Mouse (Mus musculus): ENCODE measurements around the gene Plekhg2. TPM values are rescaled to one million over a fixed set of nuclear protein-coding genes. Genes with fewer than 3 reads are reported as not detected.

Plekhg2 gene
- polyA plus RNA-seq, 1 experiment from 2014 or later: 114 TPM

- WGBS: 94% methylated on average over 10 of the region's 10 CpGs
- ATAC-seq (ENCODE audit: insufficient number of reproducible peaks, insufficient read depth, low FRiP score, low TSS enrichment): no peak
- Histone ChIP-seq H3K4me1 (peaks cover 20% of the 10 kb centered on the region), H3K4me2 (replicated peaks) (no peak overlapping the region), H3K4me3 (no peak overlapping the region), H3K36me3 (peaks cover 65% of the 10 kb centered on the region), H3K9ac (no peak overlapping the region), H3K27ac (no peak overlapping the region), H3K9me3 (no peaks in the 10 kb centered on the region), H3K27me3 (no peaks in the 10 kb centered on the region)
These were observed 12.5 kb downstream of the Plekhg2 start for GRCm38 (mm10) chr7:28359854-28360253.

GRCm38 (mm10) chr7:28358431-28358830, 14.0 kb downstream of the Plekhg2 start:
- WGBS: 61% methylated on average over 7 of the region's 7 CpGs

GRCm38 (mm10) chr7:28357984-28358383, 14.4 kb downstream of the Plekhg2 start:
- no peak for ATAC-seq (ENCODE audit: insufficient number of reproducible peaks, insufficient read depth, low FRiP score, low TSS enrichment)
- Histone ChIP-seq H3K4me2 (replicated peaks) (no peak overlapping the region), H3K9me3 (no peaks in the 10 kb centered on the region), H3K4me3 (no peak overlapping the region), H3K27me3 (no peaks in the 10 kb centered on the region), H3K36me3 (peaks cover 66% of the 10 kb centered on the region), H3K4me1 (peaks cover 20% of the 10 kb centered on the region), H3K27ac (peak overlapping the region; percentile 80), H3K9ac (no peak overlapping the region)
- 8% methylated on average over 5 of the region's 5 CpGs for WGBS

More at GRCm38 (mm10) chr7:28358431-28358830, 14.0 kb downstream of the Plekhg2 start:
- Histone ChIP-seq H3K4me2 (replicated peaks) (no peak overlapping the region), H3K4me1 (peaks cover 20% of the 10 kb centered on the region), H3K27me3 (no peaks in the 10 kb centered on the region), H3K9ac (no peak overlapping the region), H3K27ac (peak overlapping the region; percentile 80), H3K9me3 (no peaks in the 10 kb centered on the region), H3K36me3 (peaks cover 64% of the 10 kb centered on the region), H3K4me3 (no peak overlapping the region)
- no peak for ATAC-seq (ENCODE audit: insufficient number of reproducible peaks, insufficient read depth, low FRiP score, low TSS enrichment)

GRCm38 (mm10) chr7:28356981-28357380, 15.4 kb downstream of the Plekhg2 start:
- Histone ChIP-seq H3K4me3 (0 out of 2 replicates have a peak overlapping the region, but pooled peaks have one; percentile 13), H3K9me3 (no peaks in the 10 kb centered on the region), H3K27me3 (no peaks in the 10 kb centered on the region), H3K27ac (peak overlapping the region; percentile 80), H3K36me3 (peaks cover 62% of the 10 kb centered on the region), H3K4me1 (peaks cover 23% of the 10 kb centered on the region), H3K9ac (no peak overlapping the region), H3K4me2 (replicated peaks) (no peak overlapping the region)
- peak; percentile 43; the same call in 1 of the 2 replicates for ATAC-seq (ENCODE audit: insufficient number of reproducible peaks, insufficient read depth, low FRiP score, low TSS enrichment)
- 4% methylated on average over 5 of the region's 5 CpGs for WGBS

GRCm38 (mm10) chr7:28355221-28355620, 17.2 kb downstream of the Plekhg2 start:
- Histone ChIP-seq H3K36me3 (peaks cover 49% of the 10 kb centered on the region), H3K9me3 (no peaks in the 10 kb centered on the region), H3K27me3 (no peaks in the 10 kb centered on the region), H3K4me2 (replicated peaks) (no peak overlapping the region), H3K4me1 (peaks cover 30% of the 10 kb centered on the region), H3K9ac (no peak overlapping the region), H3K4me3 (no peak overlapping the region), H3K27ac (no peak overlapping the region)
- no peak for ATAC-seq (ENCODE audit: insufficient number of reproducible peaks, insufficient read depth, low FRiP score, low TSS enrichment)
- whole genome bisulfite sequencing: 80% methylated on average over 3 of the region's 3 CpGs

- WGBS: 90% methylated on average over 3 of the region's 3 CpGs
- H3K9ac ChIP-seq: no peak overlapping the region
- no peak for ATAC-seq (ENCODE audit: insufficient number of reproducible peaks, insufficient read depth, low FRiP score, low TSS enrichment)
- no peaks in the 10 kb centered on the region for H3K9me3 ChIP-seq
- no peak overlapping the region for H3K4me2 ChIP-seq (replicated peaks)
- peaks cover 42% of the 10 kb centered on the region for H3K36me3 ChIP-seq
- H3K27me3 ChIP-seq: no peaks in the 10 kb centered on the region
- peaks cover 35% of the 10 kb centered on the region for H3K4me1 ChIP-seq
- H3K27ac ChIP-seq: no peak overlapping the region
- no peak overlapping the region for H3K4me3 ChIP-seq
These were observed 17.8 kb downstream of the Plekhg2 start for GRCm38 (mm10) chr7:28354596-28354995.

- Histone ChIP-seq H3K27ac (no peak overlapping the region), H3K27me3 (no peaks in the 10 kb centered on the region), H3K9ac (no peak overlapping the region), H3K4me1 (peaks cover 38% of the 10 kb centered on the region), H3K9me3 (no peaks in the 10 kb centered on the region), H3K4me2 (replicated peaks) (no peak overlapping the region), H3K4me3 (no peak overlapping the region), H3K36me3 (peaks cover 38% of the 10 kb centered on the region)
- ATAC-seq (ENCODE audit: insufficient number of reproducible peaks, insufficient read depth, low FRiP score, low TSS enrichment): no peak
- WGBS: 88% methylated on average over 3 of the region's 3 CpGs
These were observed 18.3 kb downstream of the Plekhg2 start for GRCm38 (mm10) chr7:28354113-28354581.

- Histone ChIP-seq H3K4me1 (peaks cover 35% of the 10 kb centered on the region), H3K9me3 (no peaks in the 10 kb centered on the region), H3K27ac (no peak overlapping the region), H3K4me3 (no peak overlapping the region), H3K9ac (no peak overlapping the region), H3K27me3 (no peaks in the 10 kb centered on the region), H3K36me3 (peaks cover 33% of the 10 kb centered on the region), H3K4me2 (replicated peaks) (no peak overlapping the region)
- 97% methylated on average over 2 of the region's 2 CpGs for WGBS
- ATAC-seq (ENCODE audit: insufficient number of reproducible peaks, insufficient read depth, low FRiP score, low TSS enrichment): no peak
These were observed 19.1 kb downstream of the Plekhg2 start for GRCm38 (mm10) chr7:28353267-28353666.

GRCm38 (mm10) chr7:28351676-28352191, 20.7 kb downstream of the Plekhg2 start:
- Histone ChIP-seq H3K9me3 (no peaks in the 10 kb centered on the region), H3K27ac (no peak overlapping the region), H3K4me1 (peaks cover 19% of the 10 kb centered on the region), H3K9ac (peak overlapping the region; percentile 97), H3K27me3 (no peaks in the 10 kb centered on the region), H3K4me3 (peak overlapping the region; percentile 96), H3K4me2 (replicated peaks) (peak overlapping the region; percentile 73), H3K36me3 (peaks cover 33% of the 10 kb centered on the region)
- ATAC-seq (ENCODE audit: insufficient number of reproducible peaks, insufficient read depth, low FRiP score, low TSS enrichment): no peak
- WGBS: 39% methylated on average over 4 of the region's 4 CpGs

GRCm38 (mm10) chr7:28350155-28350883, 22.1 kb downstream of the Plekhg2 start, which contains the start of gene Rps16:
TSS of gene Rps16 (plus strand) at chr7:28350652.
- peak within 1 kb of the TSS; percentile 73 for H3K4me2 ChIP-seq (replicated peaks)
- peak; percentile 89 for ATAC-seq (ENCODE audit: insufficient number of reproducible peaks, insufficient read depth, low FRiP score, low TSS enrichment)
- H3K27ac ChIP-seq: peak within 1 kb of the TSS; percentile 95
- WGBS: under 1% methylated on average over 42 of the region's 50 CpGs
- peaks cover 18% of the 10 kb centered on the region for H3K4me1 ChIP-seq
- no peaks in the 10 kb centered on the region for H3K27me3 ChIP-seq
- H3K4me3 ChIP-seq: peak within 1 kb of the TSS; percentile 96
- peaks cover 32% of the 10 kb centered on the region for H3K36me3 ChIP-seq
- H3K9ac ChIP-seq: peak within 1 kb of the TSS; percentile 97
- H3K9me3 ChIP-seq: no peaks in the 10 kb centered on the region

- no peaks in the 10 kb centered on the region for H3K27me3 ChIP-seq
- H3K36me3 ChIP-seq: peaks cover 17% of the 10 kb centered on the region
- H3K4me2 ChIP-seq (replicated peaks): no peak overlapping the region
- no peaks in the 10 kb centered on the region for H3K9me3 ChIP-seq
- no peak overlapping the region for H3K27ac ChIP-seq
- ATAC-seq (ENCODE audit: insufficient number of reproducible peaks, insufficient read depth, low FRiP score, low TSS enrichment): no peak
- peaks cover 18% of the 10 kb centered on the region for H3K4me1 ChIP-seq
- no peak overlapping the region for H3K4me3 ChIP-seq
- 84% methylated on average over 7 of the region's 7 CpGs for WGBS
- H3K9ac ChIP-seq: no peak overlapping the region
These were observed 23.8 kb downstream of the Plekhg2 start for GRCm38 (mm10) chr7:28348601-28349000.

- no peak for ATAC-seq (ENCODE audit: insufficient number of reproducible peaks, insufficient read depth, low FRiP score, low TSS enrichment)
- H3K36me3 ChIP-seq: peaks cover 8% of the 10 kb centered on the region; the same call in 1 of the 2 replicates
- H3K27me3 ChIP-seq: no peaks in the 10 kb centered on the region
- H3K4me1 ChIP-seq: peaks cover 18% of the 10 kb centered on the region
- no peaks in the 10 kb centered on the region for H3K9me3 ChIP-seq
- no peak overlapping the region for H3K9ac ChIP-seq
- 61% methylated on average over 3 of the region's 3 CpGs for WGBS
- no peak overlapping the region for H3K27ac ChIP-seq
- no peak overlapping the region for H3K4me3 ChIP-seq
- no peak overlapping the region for H3K4me2 ChIP-seq (replicated peaks)
These were observed 24.7 kb downstream of the Plekhg2 start for GRCm38 (mm10) chr7:28347746-28348145.
